Mouse (Mus musculus) G1E (cell line): ENCODE data around the gene Cln5. TPM values are rescaled to one million over a fixed set of nuclear protein-coding genes. Genes with fewer than 3 reads are reported as not detected.

ENCODE experiments used
- ATAC-seq: 2 replicates; pipeline ENCODE4 v1.8.0; 2016; ENCODE audit warnings: mild to moderate bottlenecking; ENCODE audit not compliant: insufficient number of reproducible peaks, poor library complexity, low FRiP score, severe bottlenecking; ENCODE audit errors: extremely low read depth
- DNase-seq: peaks from one replicate; pipeline ENCODE4 v3.0.0; 2012; ENCODE audit warnings: low spot score
- H3K27me3 ChIP-seq: 2 replicates; pipeline ENCODE4 v1.6.1; 2012; ENCODE audit warnings: mild to moderate bottlenecking, low read length, inconsistent platforms; ENCODE audit not compliant: insufficient read depth
- H3K36me3 ChIP-seq: replicated peaks from 2 replicates; pipeline ENCODE3; 2012; ENCODE audit warnings: mild to moderate bottlenecking, inconsistent platforms
- H3K4me1 ChIP-seq: 2 replicates; pipeline ENCODE4 v1.6.1; 2012; ENCODE audit warnings: low read depth, low read length, inconsistent platforms, mixed read lengths; ENCODE audit not compliant: insufficient read depth
- H3K4me3 ChIP-seq: 2 replicates; pipeline ENCODE4 v1.5.1; 2012; ENCODE audit warnings: low read depth, mild to moderate bottlenecking, inconsistent platforms, low read length, moderate library complexity, mixed read lengths
- H3K9me3 ChIP-seq: replicated peaks from 2 replicates; pipeline ENCODE4 v1.6.1; 2012; ENCODE audit warnings: inconsistent platforms
- CTCF ChIP-seq: IDR thresholded peaks from 2 replicates; pipeline ENCODE4 v1.5.1; 2012; ENCODE audit warnings: low read depth, low read length, inconsistent platforms, mixed read lengths
- GATA1 ChIP-seq: IDR thresholded peaks from 2 replicates; pipeline ENCODE4 v1.6.1; 2012; ENCODE audit warnings: borderline replicate concordance, low read length, inconsistent platforms, mixed read lengths
- GATA2 ChIP-seq: IDR thresholded peaks from 2 replicates; pipeline ENCODE4 v1.6.1; 2012; ENCODE audit warnings: low read depth, low read length, inconsistent platforms, borderline replicate concordance
- POLR2AphosphoS5 ChIP-seq: IDR thresholded peaks from 2 replicates; pipeline ENCODE4 v1.6.1; 2012; ENCODE audit warnings: low read depth, low read length, inconsistent platforms; ENCODE audit not compliant: insufficient replicate concordance
- TAL1 ChIP-seq: conservative IDR thresholded peaks from 2 replicates; pipeline ENCODE4 v1.6.1; 2012; ENCODE audit warnings: low read depth, low read length, inconsistent platforms, mixed read lengths
- polyA plus RNA-seq: library from polyadenylated mRNA; stranded (reverse); fragments of >175 nt; gene quantifications from 2 replicates; pipeline ENCODE4 v1.2.3, GENCODE M21; 2012
- total RNA-seq, 2 experiments: library from RNA; stranded (forward) in 1 of 2; stranded (reverse) in 1 of 2; fragments of 200-1000 nt in 1 of 2; fragments of >200 nt in 1 of 2; fragmentation: Nextera tagmentation in 1 of 2; gene quantifications; 2 replicates each; pipeline ENCODE4 v1.2.3; 2014 to 2017

Gene Cln5
- total and polyA plus RNA-seq, 3 experiments: 8.8 to 63.8 (median 49.4) TPM

DNA sequence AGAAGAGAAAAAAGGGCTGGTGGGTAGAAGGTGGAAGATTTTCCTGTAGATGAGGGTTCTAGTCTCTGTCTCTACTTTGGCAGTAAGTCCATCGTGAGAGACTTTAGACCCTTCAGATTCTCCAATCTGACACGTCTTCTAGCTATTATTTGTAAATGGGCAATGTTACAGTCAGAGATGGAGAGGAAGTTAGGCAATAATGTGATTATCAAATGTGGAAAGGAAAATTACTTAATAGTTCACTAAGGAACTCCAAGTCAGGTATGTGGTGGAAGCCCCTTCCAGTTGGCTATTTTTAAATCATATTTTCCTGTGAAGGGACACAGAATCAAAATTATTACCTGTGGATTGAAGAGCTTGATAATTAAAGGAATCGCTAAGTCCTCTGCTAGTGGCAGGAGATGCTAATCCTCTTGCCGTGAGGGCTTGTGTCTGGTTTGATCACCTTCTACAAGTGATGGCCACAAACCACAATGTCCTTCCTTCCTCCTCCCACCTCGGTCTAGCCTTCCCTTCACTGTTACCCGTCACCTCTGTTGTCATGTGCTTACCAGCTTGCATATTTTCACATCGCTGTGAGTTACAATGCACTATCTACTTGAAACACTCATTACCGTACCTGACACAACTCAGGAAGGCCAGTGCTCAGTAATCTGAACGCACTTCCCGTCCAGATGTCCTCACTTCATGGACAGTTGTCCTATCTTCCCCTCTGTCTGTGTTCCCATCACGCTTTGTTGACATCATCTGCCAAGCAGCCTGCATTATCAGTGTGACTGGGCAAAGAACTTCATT is 21.5 kb upstream of the Cln5 start:
- H3K9me3 ChIP-seq: no peaks in the 10 kb centered on the region
- no peaks in the 10 kb centered on the region for H3K4me1 ChIP-seq
- DNase-seq (no peak), ATAC-seq (no peak)
- 0 out of 2 replicates have a peak, but pooled peaks cover 2% of the 10 kb centered on the region for H3K27me3 ChIP-seq
- no peak overlapping the region for H3K4me3 ChIP-seq
- no peak for TF ChIP-seq TAL1
- TF ChIP-seq GATA1: no peak
- no peak for TF ChIP-seq CTCF
- no peak for TF ChIP-seq GATA2
- TF ChIP-seq POLR2AphosphoS5: no peak
- no peaks in the 10 kb centered on the region for H3K36me3 ChIP-seq

DNA sequence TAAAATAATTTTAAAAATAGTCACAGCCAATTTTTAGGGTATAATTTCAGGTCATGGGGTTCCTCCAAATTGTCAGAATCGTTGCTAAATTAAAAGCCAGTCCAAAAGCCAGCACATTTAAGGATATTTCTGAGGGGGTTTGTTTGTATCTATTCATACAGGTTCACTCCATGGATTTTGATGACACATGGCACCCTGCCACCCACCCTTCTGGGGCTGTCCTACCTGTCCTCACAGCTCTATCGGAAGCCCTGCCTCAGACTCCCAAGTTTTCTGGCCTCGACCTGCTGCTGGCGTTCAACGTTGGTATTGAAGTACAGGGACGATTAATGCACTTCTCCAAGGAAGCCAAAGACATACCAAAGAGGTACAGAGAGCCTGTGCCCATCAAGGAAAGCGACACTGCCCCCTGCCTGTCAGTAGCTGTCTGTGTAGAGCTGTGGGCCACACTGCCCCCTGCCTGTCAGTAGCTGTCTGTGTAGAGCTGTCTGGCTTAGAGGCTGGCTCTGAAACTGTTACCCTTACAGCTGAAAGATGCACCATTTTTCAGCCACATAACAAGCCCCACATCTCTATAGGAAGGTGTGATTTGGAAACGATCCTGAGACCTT is 18.8 kb upstream of the Cln5 start:
- DNase-seq (peak; percentile 21), ATAC-seq (peak; percentile 88)
- Histone ChIP-seq H3K27me3 (peaks cover 2% of the 10 kb centered on the region; the same call in 1 of the 2 replicates), H3K4me3 (no peak overlapping the region), H3K9me3 (no peaks in the 10 kb centered on the region), H3K36me3 (no peaks in the 10 kb centered on the region), H3K4me1 (no peaks in the 10 kb centered on the region)
- TF ChIP-seq CTCF: peak; percentile 97
- no peak for TF ChIP-seq POLR2AphosphoS5

DNA sequence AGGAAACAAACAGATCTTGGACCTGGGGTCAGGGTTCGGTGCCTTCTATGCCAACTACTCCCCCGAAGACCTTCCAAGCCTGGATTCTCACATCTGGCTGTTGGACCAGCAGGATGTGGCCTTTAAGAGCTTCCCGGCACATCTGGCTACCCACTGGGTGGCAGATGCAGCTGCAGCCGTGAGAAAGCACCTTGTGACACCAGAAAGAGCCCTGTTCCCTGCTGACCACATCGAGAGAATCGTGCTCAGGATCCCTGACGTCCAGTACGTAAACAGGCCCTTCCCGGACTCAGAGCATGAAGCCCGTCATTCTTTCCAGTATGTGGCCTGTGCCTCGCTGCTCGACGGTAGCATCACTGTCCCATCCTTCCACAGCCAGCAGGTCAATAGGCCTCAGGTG is 15.3 kb upstream of the Cln5 start:
- no peaks in the 10 kb centered on the region for H3K9me3 ChIP-seq
- no peaks in the 10 kb centered on the region for H3K36me3 ChIP-seq
- H3K27me3 ChIP-seq: peaks cover 4% of the 10 kb centered on the region
- no peak for TF ChIP-seq POLR2AphosphoS5
- TF ChIP-seq GATA1: no peak
- no peak for TF ChIP-seq CTCF
- no peak for TF ChIP-seq GATA2
- no peak for TF ChIP-seq TAL1
- no peaks in the 10 kb centered on the region; the same call in 1 of the 2 replicates for H3K4me1 ChIP-seq
- DNase-seq: no peak
- ATAC-seq: no peak
- H3K4me3 ChIP-seq: no peak overlapping the region

DNA sequence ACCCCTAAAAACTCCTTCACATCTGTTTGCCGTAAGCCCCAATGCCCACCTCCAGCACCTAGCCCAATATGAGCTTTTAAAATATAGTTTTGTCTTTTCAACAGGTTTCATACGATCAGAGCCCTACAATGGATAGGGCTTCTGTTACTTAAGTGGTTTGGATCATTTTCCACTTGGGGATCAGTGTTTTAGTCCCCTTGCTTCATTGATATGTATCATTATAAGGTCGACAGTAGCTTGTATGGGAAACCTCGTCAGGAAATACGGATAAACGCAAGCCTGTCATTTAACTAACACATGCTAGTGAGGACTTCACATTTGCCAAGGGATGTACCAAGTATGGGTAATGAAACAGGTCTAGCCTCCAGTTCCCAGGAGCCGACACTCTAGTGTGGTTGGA is 13.4 kb upstream of the Cln5 start:
- Histone ChIP-seq H3K27me3 (peaks cover 4% of the 10 kb centered on the region), H3K4me3 (no peak overlapping the region), H3K9me3 (peaks cover 2% of the 10 kb centered on the region; the same call in 1 of the 2 replicates), H3K4me1 (no peaks in the 10 kb centered on the region; the same call in 1 of the 2 replicates), H3K36me3 (no peaks in the 10 kb centered on the region)
- TF ChIP-seq GATA1 (no peak), TAL1 (no peak), POLR2AphosphoS5 (no peak), CTCF (no peak), GATA2 (no peak)
- DNase-seq (no peak), ATAC-seq (no peak)

DNA sequence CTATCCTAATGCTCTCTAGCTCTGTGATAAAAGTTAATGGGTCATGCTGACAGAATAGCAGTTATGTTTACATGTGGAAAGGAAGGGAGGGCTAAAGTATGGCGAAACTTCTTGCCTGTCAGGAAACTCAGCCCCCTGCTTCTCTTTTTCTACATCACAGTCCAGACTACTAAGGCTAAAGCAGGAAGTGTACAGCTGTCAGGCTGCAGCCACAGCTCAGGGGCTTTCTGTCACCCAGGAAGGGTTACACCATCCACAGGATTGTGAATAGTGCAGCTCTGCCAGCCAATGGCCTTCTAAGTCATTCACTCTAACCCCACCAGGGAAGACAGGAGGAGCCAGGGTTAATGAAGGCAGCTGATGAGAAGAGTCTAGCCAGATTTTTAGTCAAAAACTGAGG is 11.0 kb upstream of the Cln5 start:
- no peak for DNase-seq
- no peak for TF ChIP-seq CTCF
- TF ChIP-seq POLR2AphosphoS5: no peak
- no peak for TF ChIP-seq GATA2
- TF ChIP-seq TAL1: no peak
- no peak for TF ChIP-seq GATA1
- no peaks in the 10 kb centered on the region for H3K36me3 ChIP-seq
- no peak overlapping the region for H3K4me3 ChIP-seq
- peaks cover 2% of the 10 kb centered on the region; the same call in 1 of the 2 replicates for H3K9me3 ChIP-seq
- no peak; the same call in 1 of the 2 replicates for ATAC-seq
- H3K4me1 ChIP-seq: peaks cover 2% of the 10 kb centered on the region
- peaks cover 4% of the 10 kb centered on the region for H3K27me3 ChIP-seq

DNA sequence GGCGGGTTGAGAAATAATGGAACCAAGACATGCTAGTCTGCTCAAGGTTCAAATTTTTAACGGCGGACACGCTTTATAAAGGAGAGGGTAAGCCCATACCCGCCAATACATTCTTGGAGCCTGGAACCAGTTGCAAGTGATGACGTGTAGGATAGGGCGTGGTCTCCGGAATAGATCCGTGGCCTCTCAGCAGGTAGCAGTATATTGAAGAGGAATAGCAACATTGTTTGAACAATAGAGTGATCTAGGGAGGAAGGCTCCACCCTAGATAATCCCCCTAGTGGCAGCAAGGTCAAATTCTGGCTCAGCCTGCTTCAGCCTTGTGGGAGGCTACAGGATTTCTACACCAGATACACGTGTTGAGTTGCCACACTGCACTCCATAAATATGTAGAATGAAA is 10.5 kb upstream of the Cln5 start:
- H3K36me3 ChIP-seq: no peaks in the 10 kb centered on the region
- ATAC-seq: no peak
- no peak for DNase-seq
- H3K4me1 ChIP-seq: peaks cover 2% of the 10 kb centered on the region
- peaks cover 2% of the 10 kb centered on the region; the same call in 1 of the 2 replicates for H3K9me3 ChIP-seq
- no peak for TF ChIP-seq POLR2AphosphoS5
- TF ChIP-seq GATA2: no peak
- TF ChIP-seq TAL1: no peak
- no peak for TF ChIP-seq GATA1
- no peak for TF ChIP-seq CTCF
- H3K27me3 ChIP-seq: peaks cover 4% of the 10 kb centered on the region
- H3K4me3 ChIP-seq: no peak overlapping the region
